Mouse (Mus musculus): ENCODE measurements at regions not wholly inside any gene's neighbourhood (a gene's known extent, or its start where the extent isn't known, plus 50 kb on each side); places are given as distances from the start of the nearest gene placed in this dataset.

DNA sequence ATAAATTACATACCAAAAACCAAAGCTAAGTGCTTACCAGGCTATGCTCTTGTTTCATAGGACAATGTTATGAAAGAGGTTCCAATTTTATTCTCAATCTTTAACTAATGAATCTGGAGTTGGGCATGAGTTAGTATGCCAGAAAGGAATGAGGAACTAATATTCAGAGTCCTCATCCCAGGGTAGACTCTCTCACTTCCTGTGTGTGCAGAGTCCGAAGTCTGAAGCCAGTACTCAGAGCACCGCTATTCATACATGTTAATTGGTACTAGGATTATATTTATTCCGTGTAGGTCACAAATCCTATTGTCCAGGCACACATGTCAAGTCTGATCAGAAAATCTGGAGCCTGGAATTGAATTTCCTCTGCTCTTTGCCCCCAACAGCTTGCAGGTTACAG is 2858.7 kb upstream of the 5930422O12Rik start:
- Histone ChIP-seq H3K4me2 (ENCODE audit: insufficient read depth, low read depth, poor library complexity, severe bottlenecking) (no peak overlapping the region), H3K79me2 (replicated peaks; ENCODE audit: control insufficient read depth, extremely low read depth, insufficient read depth, poor library complexity, severe bottlenecking) (no peaks in the 10 kb centered on the region), H3K4me3 (replicated peaks in 1 of 3; ENCODE audit: low read depth in 2 of 3, low read length in 2 of 3, poor library complexity in 1 of 3) (no peak overlapping the region), H3K36me3 (replicated peaks in 1 of 2; ENCODE audit: control insufficient read depth in 1 of 2, insufficient read depth in 1 of 2, low read length in 1 of 2) (no peaks in the 10 kb centered on the region), H3K4me1 (ENCODE audit: control insufficient read depth in 1 of 2, insufficient read depth in 2 of 2) (no peaks in the 10 kb centered on the region), H3K9me3 (replicated peaks; ENCODE audit: low read length) (no peaks in the 10 kb centered on the region), H3K9ac (ENCODE audit: insufficient read depth, low read depth) (no peak overlapping the region), H3K27ac (ENCODE audit: insufficient read depth, low read depth) (no peak overlapping the region), H3K27me3 (replicated peaks) (no peaks in the 10 kb centered on the region)
- TF ChIP-seq CTCF (conservative IDR thresholded peaks at IDR 0.05 in 1 of 2, IDR thresholded peaks at IDR 0.05 in 1 of 2; ENCODE audit: low read depth in 2 of 2, low read length in 2 of 2), result no peak
- no peak for TF ChIP-seq ZC3H11A (IDR thresholded peaks at IDR 0.05; ENCODE audit: low read depth, low read length)
- TF ChIP-seq KAT2A (IDR thresholded peaks at IDR 0.05; ENCODE audit: insufficient replicate concordance, low read length), result no peak
- TF ChIP-seq PAX5 (IDR thresholded peaks at IDR 0.05; ENCODE audit: low read length), result no peak
- no peak for TF ChIP-seq MXI1 (IDR thresholded peaks at IDR 0.05; ENCODE audit: low read depth, low read length)
- TF ChIP-seq POLR2A (IDR thresholded peaks at IDR 0.05; ENCODE audit: low read depth, low read length), result no peak
- TF ChIP-seq RAD21 (IDR thresholded peaks at IDR 0.05; ENCODE audit: low read depth, low read length), result no peak
- TF ChIP-seq ZKSCAN1 (IDR thresholded peaks at IDR 0.05; ENCODE audit: borderline replicate concordance, low read depth, low read length), result no peak
- TF ChIP-seq SIN3A (IDR thresholded peaks at IDR 0.05; ENCODE audit: low read length), result no peak
- no peak for TF ChIP-seq MEF2A (IDR thresholded peaks at IDR 0.05; ENCODE audit: borderline replicate concordance, low read depth, low read length)
- no peak for TF ChIP-seq NRF1 (IDR thresholded peaks at IDR 0.05; ENCODE audit: low read depth, low read length)
- no peak for TF ChIP-seq ZMIZ1 (IDR thresholded peaks at IDR 0.05; ENCODE audit: low read depth, low read length)
- TF ChIP-seq JUND (conservative IDR thresholded peaks at IDR 0.05; ENCODE audit: low read depth, low read length), result no peak
- DNase-seq (ENCODE audit: extremely low read depth), result no peak
- dilution Hi-C loops (cut with MboI; ENCODE audit: extremely low pct_ligation_motif_present, extremely low pct_unique_long_range_greater_than_20kb, low sequenced_read_pairs), result no loop called here
- in situ Hi-C loops (cut with MboI; ENCODE audit: low pct_ligation_motif_present, low pct_unique_long_range_greater_than_20kb, low sequenced_read_pairs), result no loop called here

DNA sequence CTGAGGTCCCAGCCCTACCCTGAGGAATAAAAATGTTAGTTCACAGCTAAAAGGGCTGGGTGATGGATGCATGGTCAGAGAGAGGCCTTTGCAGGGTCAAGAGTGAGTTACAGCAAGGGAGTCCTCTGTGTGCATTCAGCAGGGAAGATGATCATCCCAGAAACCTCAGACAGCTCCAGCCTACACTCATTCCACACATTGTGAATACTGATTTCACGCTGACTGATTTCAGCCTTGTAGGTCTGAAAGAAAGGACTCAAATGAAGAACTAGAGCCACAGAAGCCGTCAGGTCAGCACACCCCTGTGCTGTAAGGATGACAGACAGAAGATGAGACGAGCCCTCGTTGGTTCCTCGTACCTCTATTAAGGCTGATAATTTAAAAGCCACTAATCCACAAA is 2858.0 kb upstream of the 5930422O12Rik start:
- no peak for DNase-seq (ENCODE audit: extremely low read depth)
- dilution Hi-C loops (cut with MboI; ENCODE audit: extremely low pct_ligation_motif_present, extremely low pct_unique_long_range_greater_than_20kb, low sequenced_read_pairs), result no loop called here
- Histone ChIP-seq H3K9ac (ENCODE audit: insufficient read depth, low read depth) (no peak overlapping the region), H3K4me3 (replicated peaks in 1 of 3; ENCODE audit: low read depth in 2 of 3, low read length in 2 of 3, poor library complexity in 1 of 3) (no peak overlapping the region), H3K27ac (ENCODE audit: insufficient read depth, low read depth) (no peak overlapping the region), H3K27me3 (replicated peaks) (no peaks in the 10 kb centered on the region), H3K79me2 (replicated peaks; ENCODE audit: control insufficient read depth, extremely low read depth, insufficient read depth, poor library complexity, severe bottlenecking) (no peaks in the 10 kb centered on the region), H3K4me1 (ENCODE audit: control insufficient read depth in 1 of 2, insufficient read depth in 2 of 2) (no peaks in the 10 kb centered on the region), H3K4me2 (ENCODE audit: insufficient read depth, low read depth, poor library complexity, severe bottlenecking) (no peak overlapping the region), H3K9me3 (replicated peaks; ENCODE audit: low read length) (no peaks in the 10 kb centered on the region), H3K36me3 (replicated peaks in 1 of 2; ENCODE audit: control insufficient read depth in 1 of 2, insufficient read depth in 1 of 2, low read length in 1 of 2) (no peaks in the 10 kb centered on the region)
- in situ Hi-C loops (cut with MboI; ENCODE audit: low pct_ligation_motif_present, low pct_unique_long_range_greater_than_20kb, low sequenced_read_pairs), result no loop called here
- TF ChIP-seq ZNF384 (IDR thresholded peaks at IDR 0.05; ENCODE audit: low read depth, low read length) (no peak), HCFC1 (IDR thresholded peaks at IDR 0.05; ENCODE audit: low read depth, low read length) (no peak), BHLHE40 (IDR thresholded peaks at IDR 0.05; ENCODE audit: low read depth, low read length) (no peak), PAX5 (IDR thresholded peaks at IDR 0.05; ENCODE audit: low read length) (no peak), ZKSCAN1 (IDR thresholded peaks at IDR 0.05; ENCODE audit: borderline replicate concordance, low read depth, low read length) (no peak), USF2 (conservative IDR thresholded peaks at IDR 0.05; ENCODE audit: low read depth, low read length) (no peak), KAT2A (IDR thresholded peaks at IDR 0.05; ENCODE audit: insufficient replicate concordance, low read length) (no peak), RCOR1 (conservative IDR thresholded peaks at IDR 0.05; ENCODE audit: low read depth, low read length) (no peak), CHD2 (IDR thresholded peaks at IDR 0.05; ENCODE audit: low read length) (no peak), MXI1 (IDR thresholded peaks at IDR 0.05; ENCODE audit: low read depth, low read length) (no peak)
